Mouse (Mus musculus) lung, embryonic 16.5 days (tissue): Measurements from ENCODE around the gene B3gnt3. TPM values are rescaled to one million over a fixed set of nuclear protein-coding genes. Genes with fewer than 3 reads are reported as not detected.
"Not testable (repeated sequence)": the region's sequence is repeated elsewhere in the genome, so short reads cannot be mapped to it uniquely, and the experiment has no call there.

Source experiments
- ATAC-seq: fragments of 200-750 bp; cut with Nextera tagmentation; 2 replicates; pipeline ENCODE4 v1.8.0; 2017; ENCODE audit warnings: low read depth, mild to moderate bottlenecking, moderate library complexity
- H3K27ac ChIP-seq: fragments of 300-500 bp; sonication (generic); 2 replicates; pipeline ENCODE4 v1.5.1; 2014; ENCODE audit warnings: mild to moderate bottlenecking, control low read depth, low read length
- H3K27me3 ChIP-seq: fragments of 300-500 bp; sonication (generic); 2 replicates; pipeline ENCODE4 v1.6.1; 2014; ENCODE audit warnings: low read depth, low read length, mixed read lengths; ENCODE audit not compliant: control insufficient read depth, insufficient read depth
- H3K36me3 ChIP-seq: fragments of 300-500 bp; sonication (generic); 2 replicates; pipeline ENCODE4 v1.6.1; 2014; ENCODE audit warnings: low read length; ENCODE audit not compliant: control insufficient read depth, insufficient read depth
- H3K4me1 ChIP-seq: fragments of 300-500 bp; sonication (generic); replicated peaks from 2 replicates; pipeline ENCODE4 v1.6.1; 2014; ENCODE audit warnings: low read length, mixed read lengths; ENCODE audit not compliant: control insufficient read depth, insufficient read depth
- H3K4me2 ChIP-seq: fragments of 300-500 bp; sonication (generic); 2 replicates; pipeline ENCODE4 v1.6.1; 2014; ENCODE audit warnings: low read depth, low read length, control low read depth
- H3K4me3 ChIP-seq: fragments of 300-500 bp; sonication (generic); 2 replicates; pipeline ENCODE4 v1.5.1; 2014; ENCODE audit warnings: mild to moderate bottlenecking, low read length, control low read depth
- H3K9ac ChIP-seq: fragments of 300-500 bp; sonication (generic); 2 replicates; pipeline ENCODE4 v1.6.1; 2014; ENCODE audit warnings: low read length, control low read depth
- H3K9me3 ChIP-seq: fragments of 300-500 bp; sonication (generic); 2 replicates; pipeline ENCODE4 v1.6.1; 2016; ENCODE audit warnings: low read length; ENCODE audit not compliant: control insufficient read depth
- WGBS: fragments of 180-500 bp; shearing (Covaris S2); extraction: QIAGEN DNeasy Blood & Tissue Kit; methylation state at CpG from one replicate; pipeline ENCODE4 v1.1.7; 2014; 5-methylcytosine and 5-hydroxymethylcytosine counted together
- polyA plus RNA-seq: library from polyadenylated mRNA; unstranded; fragments of >200 nt; fragmentation: Nextera tagmentation; extraction: Ambion mirVana; gene quantifications from 2 replicates; pipeline ENCODE4 v1.2.1, GENCODE M21; 2015

B3gnt3 gene
- polyA plus RNA-seq, 1 experiment from 2014 or later: 4.6 TPM

GRCm38 (mm10) chr8:71716561-71717053 is 15.0 kb upstream of the B3gnt3 start:
- H3K4me1 ChIP-seq: no peaks in the 10 kb centered on the region
- H3K27ac ChIP-seq: no peak overlapping the region
- H3K27me3 ChIP-seq: no peaks in the 10 kb centered on the region
- 70% methylated on average over 13 of the region's 13 CpGs for WGBS
- no peak overlapping the region for H3K9ac ChIP-seq
- H3K4me3 ChIP-seq: no peak overlapping the region
- ATAC-seq: no peak
- no peaks in the 10 kb centered on the region for H3K36me3 ChIP-seq
- H3K9me3 ChIP-seq: no peaks in the 10 kb centered on the region
- no peak overlapping the region for H3K4me2 ChIP-seq

- Histone ChIP-seq H3K27me3 (no peaks in the 10 kb centered on the region), H3K4me3 (no peak overlapping the region)
Measured at GRCm38 (mm10) chr8:71715531-71715930, 13.9 kb upstream of the B3gnt3 start.

GRCm38 (mm10) chr8:71711574-71711973 is 10.0 kb upstream of the B3gnt3 start:
- Histone ChIP-seq H3K9me3 (no peaks in the 10 kb centered on the region), H3K27ac (no peak overlapping the region), H3K4me1 (0 out of 2 replicates have a peak, but pooled peaks cover 2% of the 10 kb centered on the region), H3K36me3 (no peaks in the 10 kb centered on the region), H3K4me2 (no peak overlapping the region), H3K27me3 (peaks cover 9% of the 10 kb centered on the region; the same call in 1 of the 2 replicates), H3K4me3 (no peak overlapping the region), H3K9ac (no peak overlapping the region)
- ATAC-seq: no peak
- WGBS: 67% methylated on average over 2 of the region's 2 CpGs

More at GRCm38 (mm10) chr8:71715531-71715930, 13.9 kb upstream of the B3gnt3 start:
- Histone ChIP-seq H3K9me3 (no peaks in the 10 kb centered on the region), H3K4me2 (no peak overlapping the region), H3K9ac (no peak overlapping the region), H3K4me1 (no peaks in the 10 kb centered on the region), H3K27ac (no peak overlapping the region), H3K36me3 (no peaks in the 10 kb centered on the region)
- no peak for ATAC-seq
- WGBS: 33% methylated on average over 8 of the region's 8 CpGs

GRCm38 (mm10) chr8:71709800-71710446 is 8.3 kb upstream of the B3gnt3 start:
- peak overlapping the region; percentile 19; the same call in 1 of the 2 replicates for H3K4me3 ChIP-seq
- H3K27ac ChIP-seq: no peak overlapping the region
- H3K4me2 ChIP-seq: peak overlapping the region; percentile 39
- no peaks in the 10 kb centered on the region for H3K36me3 ChIP-seq
- peaks cover 11% of the 10 kb centered on the region; the same call in 1 of the 2 replicates for H3K27me3 ChIP-seq
- 0 out of 2 replicates have a peak, but pooled peaks cover 2% of the 10 kb centered on the region for H3K4me1 ChIP-seq
- no peaks in the 10 kb centered on the region for H3K9me3 ChIP-seq
- 19% methylated on average over 25 of the region's 25 CpGs for WGBS
- peak; percentile 69 for ATAC-seq
- no peak overlapping the region for H3K9ac ChIP-seq

GRCm38 (mm10) chr8:71709134-71709799 is 7.7 kb upstream of the B3gnt3 start:
- no peaks in the 10 kb centered on the region for H3K36me3 ChIP-seq
- no peak for ATAC-seq
- H3K27me3 ChIP-seq: peaks cover 11% of the 10 kb centered on the region; the same call in 1 of the 2 replicates
- no peak overlapping the region for H3K27ac ChIP-seq
- no peak overlapping the region for H3K4me3 ChIP-seq
- H3K9me3 ChIP-seq: no peaks in the 10 kb centered on the region
- WGBS: 34% methylated on average over 25 of the region's 25 CpGs
- H3K4me2 ChIP-seq: peak overlapping the region; percentile 39; the same call in 1 of the 2 replicates
- 0 out of 2 replicates have a peak, but pooled peaks cover 2% of the 10 kb centered on the region for H3K4me1 ChIP-seq
- H3K9ac ChIP-seq: no peak overlapping the region

GRCm38 (mm10) chr8:71707874-71708273 is 6.3 kb upstream of the B3gnt3 start:
- no peak overlapping the region for H3K9ac ChIP-seq
- 25% methylated on average over 8 of the region's 8 CpGs for WGBS
- 0 out of 2 replicates have a peak, but pooled peaks cover 2% of the 10 kb centered on the region for H3K4me1 ChIP-seq
- H3K9me3 ChIP-seq: no peaks in the 10 kb centered on the region
- H3K4me2 ChIP-seq: no peak overlapping the region
- H3K36me3 ChIP-seq: no peaks in the 10 kb centered on the region
- H3K27ac ChIP-seq: no peak overlapping the region
- H3K4me3 ChIP-seq: no peak overlapping the region
- ATAC-seq: no peak
- peaks cover 11% of the 10 kb centered on the region; the same call in 1 of the 2 replicates for H3K27me3 ChIP-seq

- not testable (repeated sequence) for H3K4me1 ChIP-seq, H3K9me3 ChIP-seq, H3K4me2 ChIP-seq, H3K27ac ChIP-seq, H3K4me3 ChIP-seq, ATAC-seq, H3K36me3 ChIP-seq, H3K9ac ChIP-seq
- H3K27me3 ChIP-seq: peaks cover 30% of the 10 kb centered on the region
Measured at GRCm38 (mm10) chr8:71703400-71703799, 1.8 kb upstream of the B3gnt3 start.

GRCm38 (mm10) chr8:71702923-71703322 is 1.3 kb upstream of the B3gnt3 start:
- ATAC-seq: no peak
- H3K4me1 ChIP-seq: peaks cover 7% of the 10 kb centered on the region; the same call in 1 of the 2 replicates
- no peak overlapping the region for H3K27ac ChIP-seq
- H3K36me3 ChIP-seq: no peaks in the 10 kb centered on the region
- no peak overlapping the region for H3K4me2 ChIP-seq
- H3K9me3 ChIP-seq: no peaks in the 10 kb centered on the region
- H3K27me3 ChIP-seq: peaks cover 31% of the 10 kb centered on the region
- no peak overlapping the region for H3K4me3 ChIP-seq
- 68% methylated on average over 3 of the region's 3 CpGs for WGBS
- H3K9ac ChIP-seq: no peak overlapping the region

- Histone ChIP-seq H3K27me3 (peaks cover 31% of the 10 kb centered on the region), H3K4me2 (no peak overlapping the region)
- 30% methylated on average over 4 of the region's 4 CpGs for WGBS
Measured at GRCm38 (mm10) chr8:71702087-71702432, 471 bp upstream of the B3gnt3 start.

More at GRCm38 (mm10) chr8:71702087-71702432, 471 bp upstream of the B3gnt3 start:
- H3K4me1 ChIP-seq: peaks cover 7% of the 10 kb centered on the region; the same call in 1 of the 2 replicates
- H3K36me3 ChIP-seq: no peaks in the 10 kb centered on the region
- no peaks in the 10 kb centered on the region for H3K9me3 ChIP-seq
- no peak overlapping the region for H3K9ac ChIP-seq
- H3K27ac ChIP-seq: no peak overlapping the region
- no peak for ATAC-seq
- H3K4me3 ChIP-seq: no peak overlapping the region
